In genomic region chr8:120569123-120569522, GRCm38 (mm10) we compare ENCODE assay signal across 28 mouse cellular contexts. TPM values are rescaled to one million over a fixed set of nuclear protein-coding genes. Genes with fewer than 3 reads are reported as not detected.
A peak's percentile ranks its signal among the peaks of the same experiment; 100 is the strongest.
DNase-seq lines count a peak whose midpoint lies in the region; ATAC-seq and TF ChIP-seq lines count a peak whose summit lies in the region.
"Had no signal": no experiment of that assay in that cellular context is flagged by ENCODE, and none has a peak within 500 bp of the region (broad histone marks: within the 10 kb centered on the region; RNA-seq: fewer than 3 reads in every experiment).

No protein-coding gene starts in this region.

- H3K36me3 ChIP-seq in liver, embryonic 12.5 days = peaks cover 99% of the 10 kb centered on the region
- peaks cover 100% of the 10 kb centered on the region for H3K36me3 ChIP-seq in E14TG2a.4 (ENCODE audit: insufficient read depth, low read length)

- TF ChIP-seq CTCF in E14TG2a.4 (conservative IDR thresholded peaks at IDR 0.05; ENCODE audit: low read length) = no peak

- DNase-seq in heart, adult 11 months = peak; percentile 91
- no peak for DNase-seq in heart, adult 8-10 months (ENCODE audit: low spot score)
- DNase-seq in liver (no peak), ZHBTc4 (ENCODE audit: low read depth, low spot score) (peak; percentile 44)
- no peak for DNase-seq in embryo, embryonic 10 days (ENCODE audit: low spot score)
- DNase-seq: adrenal gland, adult 8-10 months; cerebellum, adult 2 months; cerebellum, postnatal 14 days; gastrocnemius, postnatal 10 days; heart, postnatal 4 days; kidney, adult 11 months; kidney, postnatal 14 days; liver, postnatal 0 days; lung, postnatal 36 days; thymus, adult 2 months; thymus, postnatal 36 days had no signal

- 0 out of 2 replicates have a peak overlapping the region, but pooled peaks have one; percentile 27 for H3K27ac ChIP-seq in liver, embryonic 12.5 days
- H3K27ac ChIP-seq: embryonic facial prominence, embryonic 15.5 days; hindbrain, embryonic 15.5 days had no signal

- H3K27me3 ChIP-seq in liver, embryonic 12.5 days (replicated peaks) = no peaks in the 10 kb centered on the region
- H3K27me3 ChIP-seq in E14TG2a.4 (ENCODE audit: insufficient read depth, low read length) = no peaks in the 10 kb centered on the region
- H3K27me3 ChIP-seq: embryonic facial prominence, embryonic 15.5 days; hindbrain, embryonic 15.5 days; limb, embryonic 12.5 days had no signal

- peaks cover 39% of the 10 kb centered on the region for H3K4me1 ChIP-seq in liver, embryonic 12.5 days
- H3K4me1 ChIP-seq in E14TG2a.4 (replicated peaks; ENCODE audit: low read depth, low read length) = peaks cover 100% of the 10 kb centered on the region

- H3K9me3 ChIP-seq in liver, embryonic 12.5 days (replicated peaks) = no peaks in the 10 kb centered on the region
- no peaks in the 10 kb centered on the region for H3K9me3 ChIP-seq in E14TG2a.4 (ENCODE audit: low read length)
- H3K9me3 ChIP-seq: embryonic facial prominence, embryonic 15.5 days; hindbrain, embryonic 15.5 days; limb, embryonic 12.5 days had no signal

- H3K4me2 ChIP-seq in liver, embryonic 12.5 days = no peak overlapping the region
- H3K4me2 ChIP-seq: embryonic facial prominence, embryonic 15.5 days; heart, embryonic 11.5 days; hindbrain, embryonic 15.5 days; limb, embryonic 12.5 days; liver, embryonic 11.5 days had no signal

- WGBS in liver, embryonic 12.5 days (ENCODE audit: insufficient replicate concordance) = 95% methylated on average over 17 of the region's 17 CpGs

- H3K4me3 ChIP-seq in liver, embryonic 12.5 days = no peak overlapping the region
- 0 out of 2 replicates have a peak overlapping the region, but pooled peaks have one; percentile 7 for H3K4me3 ChIP-seq in E14TG2a.4 (replicated peaks; ENCODE audit: low read length)
- H3K4me3 ChIP-seq: embryonic facial prominence, embryonic 10.5 days; embryonic facial prominence, embryonic 15.5 days; hindbrain, embryonic 15.5 days; limb, embryonic 12.5 days; myocyte had no signal

- no peak for ATAC-seq in liver, embryonic 12.5 days
- ATAC-seq: CD4-positive, CD25-positive, alpha-beta regulatory T cell, adult 4 months; inflammation-experienced regulatory T-cells, adult 6 months; liver, postnatal 0 days; midbrain, embryonic 16.5 days had no signal

- no peak overlapping the region for H3K9ac ChIP-seq in liver, embryonic 12.5 days
- H3K9ac ChIP-seq: embryonic facial prominence, embryonic 15.5 days; hindbrain, embryonic 15.5 days; limb, embryonic 12.5 days had no signal

RNA-seq across cellular contexts. Expression of gene Gins2, which starts 20.0 kb away (rescaled TPM):
- total RNA-seq in heart, adult 8-10 months (2022) = 1 to 10 TPM in 3 of 4 experiments, under 1 TPM in 1; 0.98 to 1.7 (median 1.7) TPM
- 77.5 and 81.2 TPM in 2 replicates for polyA plus RNA-seq in liver, embryonic 12.5 days (2016; fragmentation: Nextera tagmentation; extraction: Ambion mirVana)

Comparison
In these comparisons a context has a peak if more than half of its experiments do, and no peak if none do; other contexts are left out.
1. DNase-seq: peak in heart, adult 11 months (single experiment) and ZHBTc4 (single experiment); none in heart, adult 8-10 months (single experiment), liver (single experiment) and embryo, embryonic 10 days (single experiment).